Mouse (Mus musculus) common myeloid progenitor, adult 5-6 weeks (primary cell): Measurements from ENCODE around the gene Ctrb1. TPM values are rescaled to one million over a fixed set of nuclear protein-coding genes. Genes with fewer than 3 reads are reported as not detected.

Source experiments
- ATAC-seq: replicated peaks from 2 replicates; pipeline ENCODE4 v1.8.0; 2016; ENCODE audit warnings: low read depth, mild to moderate bottlenecking, moderate TSS enrichment, inconsistent platforms; ENCODE audit not compliant: poor library complexity, severe bottlenecking
- total RNA-seq: library from RNA; stranded (forward); fragments of 200-1000, 187-1606 nt; gene quantifications from 2 replicates; pipeline ENCODE4 v1.2.3, GENCODE M21; 2017

The Ctrb1 gene
- total RNA-seq, 1 experiment from 2014 or later = not detected

DNA sequence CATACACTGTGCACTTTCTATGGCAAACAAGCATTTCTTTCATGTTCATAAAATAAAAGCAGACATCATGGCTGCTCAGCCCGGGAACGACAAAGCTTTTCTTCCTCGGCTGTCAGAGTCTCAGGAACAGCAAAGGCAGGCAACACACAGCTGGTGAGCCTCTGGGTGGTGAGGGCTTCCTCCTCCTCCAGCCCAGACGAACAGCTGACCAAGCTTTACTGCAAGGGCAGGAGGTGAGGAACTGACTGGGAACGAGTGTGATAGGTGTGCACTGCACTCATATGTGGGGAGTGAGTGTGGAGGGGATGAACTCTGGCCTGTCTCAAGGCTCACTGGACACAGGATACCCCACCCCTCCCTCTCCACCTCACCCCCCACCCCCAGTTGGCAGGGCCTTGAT is 28.1 kb upstream of the Ctrb1 start:
- no peak for ATAC-seq

- ATAC-seq = no peak
Measured at GRCm38 (mm10) chr8:111717866-111718265, 27.1 kb upstream of the Ctrb1 start.

DNA sequence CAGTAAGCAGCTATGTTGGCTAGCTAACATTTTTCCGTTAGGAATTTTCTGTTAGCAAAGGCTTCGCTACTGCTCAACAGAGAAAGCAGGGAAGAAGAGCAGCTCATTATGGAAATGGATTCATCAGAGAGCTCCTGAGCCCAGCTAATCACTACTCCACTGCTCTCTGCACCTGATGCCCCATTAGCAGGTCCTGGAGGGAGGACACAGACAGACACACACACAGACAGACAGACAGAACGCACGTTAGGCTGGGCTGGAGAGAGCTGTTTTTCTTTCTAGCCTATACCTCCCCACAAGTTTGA is 26.6 kb upstream of the Ctrb1 start:
- no peak for ATAC-seq

DNA sequence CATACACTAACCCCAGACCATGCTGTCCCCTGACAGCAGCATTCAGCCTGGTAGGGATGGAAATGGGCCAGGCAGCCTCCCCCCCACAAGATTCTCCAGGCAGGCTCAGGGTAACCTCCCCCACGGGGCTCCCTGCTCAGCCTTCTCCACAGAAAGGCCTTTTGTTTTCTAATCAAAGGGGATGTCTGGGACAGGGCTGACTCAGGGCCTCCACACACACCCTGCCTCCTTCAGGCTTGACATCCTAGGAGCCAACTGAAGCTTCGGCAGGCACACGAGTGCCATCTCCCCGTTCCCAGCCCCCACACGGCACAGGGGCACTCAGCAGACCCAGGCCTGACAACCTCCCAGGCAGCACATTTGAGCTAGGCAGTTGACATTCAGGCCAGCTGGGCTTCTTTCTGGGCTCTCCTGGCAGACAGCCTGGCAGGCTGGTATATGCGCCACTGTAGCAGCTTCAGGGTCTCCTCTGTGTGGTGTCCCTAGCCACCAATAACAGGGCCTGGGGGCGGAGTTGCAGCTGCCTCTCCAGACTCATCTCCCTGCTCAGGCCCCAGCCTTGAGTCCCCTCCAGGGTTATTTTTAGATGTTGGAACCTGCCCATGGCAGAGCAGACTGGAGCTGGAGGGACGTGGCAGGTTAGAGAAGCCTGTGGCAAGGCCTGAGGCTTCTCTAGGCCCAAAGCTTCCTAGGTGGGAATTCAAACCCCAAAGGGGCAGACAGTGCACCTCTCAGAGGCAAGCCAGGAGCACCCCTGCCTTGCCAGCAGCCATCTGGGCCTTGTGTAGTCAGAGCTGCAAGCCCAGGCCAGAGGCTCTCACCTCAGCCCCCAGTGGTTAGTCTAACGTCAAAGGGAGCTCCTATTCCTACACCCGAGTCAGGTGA is 26.0 kb upstream of the Ctrb1 start:
- no peak for ATAC-seq

DNA sequence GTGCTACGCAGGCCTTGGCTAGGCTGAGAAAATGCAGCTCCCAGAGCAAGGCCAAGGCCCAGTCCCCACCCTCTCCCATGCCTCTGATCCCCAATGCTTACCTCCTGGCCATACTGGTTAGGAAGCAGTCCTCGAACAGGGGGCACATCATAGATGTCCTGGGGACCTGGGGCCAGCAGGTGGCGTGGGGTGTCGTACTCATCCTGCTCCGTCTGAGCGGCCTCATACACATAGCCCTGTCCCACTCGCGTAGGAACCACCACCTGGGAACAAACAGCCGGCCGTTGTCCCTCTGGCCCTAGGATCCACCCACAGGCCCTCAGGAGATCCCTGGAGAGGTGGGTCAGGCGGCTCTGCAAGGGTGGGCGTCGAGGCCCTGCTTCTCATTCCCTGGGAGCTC is 24.7 kb upstream of the Ctrb1 start:
- no peak for ATAC-seq

GRCm38 (mm10) chr8:111714295-111714694 is 23.5 kb upstream of the Ctrb1 start:
- ATAC-seq = no peak

- ATAC-seq = no peak
Measured at GRCm38 (mm10) chr8:111713817-111714216, 23.0 kb upstream of the Ctrb1 start.

GRCm38 (mm10) chr8:111713291-111713690 is 22.5 kb upstream of the Ctrb1 start:
- ATAC-seq = no peak

- peak; percentile 62; the same call in 1 of the 2 replicates for ATAC-seq
Measured at GRCm38 (mm10) chr8:111712588-111712987, 21.8 kb upstream of the Ctrb1 start.

- no peak for ATAC-seq
Measured at GRCm38 (mm10) chr8:111712135-111712534, 21.3 kb upstream of the Ctrb1 start.

GRCm38 (mm10) chr8:111710777-111711485 is 20.1 kb upstream of the Ctrb1 start:
- ATAC-seq = no peak

DNA sequence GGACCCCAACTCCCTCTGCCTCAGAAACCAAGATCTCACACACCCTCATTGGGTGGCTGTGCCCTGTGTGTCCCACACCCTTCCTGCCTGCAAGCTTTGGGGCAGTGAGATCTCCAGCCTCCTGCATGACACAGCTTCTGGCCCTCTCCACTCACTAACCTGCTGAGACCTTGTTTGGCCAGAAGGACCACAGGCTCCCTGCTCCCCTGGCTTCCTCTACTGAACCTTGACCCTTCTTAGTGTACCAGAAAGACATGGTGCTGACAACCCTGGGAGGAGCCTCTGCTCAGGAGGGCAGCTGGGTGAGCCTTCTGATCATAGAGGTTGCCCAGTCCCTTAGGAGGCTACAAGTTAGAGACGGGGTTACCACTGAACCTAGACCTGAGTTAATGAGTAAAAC is 18.4 kb upstream of the Ctrb1 start:
- ATAC-seq = no peak

- ATAC-seq = no peak
Measured at GRCm38 (mm10) chr8:111708265-111708664, 17.5 kb upstream of the Ctrb1 start.

GRCm38 (mm10) chr8:111705699-111706098 is 14.9 kb upstream of the Ctrb1 start:
- no peak for ATAC-seq

DNA sequence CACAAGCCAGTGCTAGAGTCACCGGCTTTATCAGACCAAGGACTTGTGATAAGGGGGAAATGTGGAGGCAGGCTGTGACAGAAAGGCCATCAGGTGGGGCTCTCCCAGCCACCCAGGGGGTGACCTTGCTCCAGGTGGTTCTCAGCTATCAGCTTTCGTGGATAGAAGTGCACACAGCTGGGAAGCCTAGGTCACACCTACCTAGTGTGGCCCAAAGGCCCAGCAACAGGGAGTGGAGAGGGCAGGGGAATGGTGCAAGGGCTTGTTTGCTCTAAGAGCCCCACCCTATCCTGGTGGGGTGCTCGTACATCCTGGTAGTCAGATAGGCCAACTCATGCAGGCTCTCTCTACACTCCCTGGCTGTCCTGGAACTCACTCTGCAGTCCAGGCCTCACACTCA is 14.4 kb upstream of the Ctrb1 start:
- ATAC-seq = no peak

DNA sequence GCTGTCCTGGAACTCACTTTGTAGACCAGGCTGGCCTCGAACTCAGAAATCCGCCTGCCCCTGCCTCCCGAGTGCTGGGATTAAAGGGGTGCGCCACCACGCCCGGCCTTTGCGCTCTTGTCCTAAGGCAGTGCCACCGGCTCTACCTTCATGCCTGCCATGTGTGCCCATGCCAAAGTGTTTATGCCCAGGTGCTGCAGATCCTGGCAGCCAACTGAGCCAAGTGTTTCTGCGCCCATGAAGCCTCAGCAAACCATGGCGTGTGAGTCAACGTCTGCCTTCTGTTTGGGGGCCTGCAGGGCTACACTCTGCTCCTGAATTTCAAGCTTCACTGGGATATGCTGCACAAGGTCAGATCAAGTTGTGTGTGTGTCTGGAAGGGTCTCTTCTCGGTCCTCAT is 13.8 kb upstream of the Ctrb1 start:
- no peak for ATAC-seq

DNA sequence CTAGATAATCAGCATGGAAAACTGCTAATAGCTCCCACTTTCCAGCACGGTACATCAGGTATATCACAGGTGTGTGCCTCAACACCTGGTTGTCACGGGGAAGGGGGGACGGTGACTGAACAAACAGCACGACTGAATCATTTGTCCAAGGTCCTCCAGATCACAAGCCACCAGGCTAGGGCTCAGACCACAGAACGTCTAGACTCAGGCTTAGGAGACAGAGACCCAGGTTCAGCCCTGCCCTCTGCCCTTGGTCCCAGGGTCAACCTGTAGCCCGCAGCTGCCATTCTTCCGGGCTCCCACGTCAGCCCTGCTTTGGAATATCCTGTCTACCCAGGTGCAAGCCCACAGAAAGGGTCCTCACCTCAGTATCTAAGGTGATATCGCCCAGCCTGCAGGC is 10.6 kb upstream of the Ctrb1 start:
- no peak for ATAC-seq

GRCm38 (mm10) chr8:111700740-111701139 is 9.9 kb upstream of the Ctrb1 start:
- no peak for ATAC-seq

GRCm38 (mm10) chr8:111700201-111700600 is 9.4 kb upstream of the Ctrb1 start:
- ATAC-seq = no peak

DNA sequence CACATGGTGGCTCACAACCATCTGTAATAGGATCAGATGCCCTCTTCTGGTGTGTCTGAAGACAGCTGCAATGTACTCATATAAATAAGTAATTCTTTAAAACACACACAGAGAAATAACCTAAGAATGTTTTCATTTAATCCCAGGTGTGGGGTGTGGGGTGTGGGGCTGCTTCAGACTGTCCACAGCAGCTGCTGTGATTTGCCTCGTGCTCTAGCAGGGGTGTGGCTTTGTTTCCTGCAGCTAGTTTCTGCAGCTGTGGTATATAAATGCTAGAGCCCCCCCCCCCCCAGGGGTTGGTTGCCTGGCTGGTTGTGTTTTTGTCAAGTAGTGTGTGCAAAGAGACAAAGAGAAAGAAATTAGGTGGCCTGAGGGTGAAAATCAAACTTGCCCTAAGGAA is 8.2 kb upstream of the Ctrb1 start:
- no peak for ATAC-seq

GRCm38 (mm10) chr8:111697655-111698054 is 6.8 kb upstream of the Ctrb1 start:
- no peak for ATAC-seq

DNA sequence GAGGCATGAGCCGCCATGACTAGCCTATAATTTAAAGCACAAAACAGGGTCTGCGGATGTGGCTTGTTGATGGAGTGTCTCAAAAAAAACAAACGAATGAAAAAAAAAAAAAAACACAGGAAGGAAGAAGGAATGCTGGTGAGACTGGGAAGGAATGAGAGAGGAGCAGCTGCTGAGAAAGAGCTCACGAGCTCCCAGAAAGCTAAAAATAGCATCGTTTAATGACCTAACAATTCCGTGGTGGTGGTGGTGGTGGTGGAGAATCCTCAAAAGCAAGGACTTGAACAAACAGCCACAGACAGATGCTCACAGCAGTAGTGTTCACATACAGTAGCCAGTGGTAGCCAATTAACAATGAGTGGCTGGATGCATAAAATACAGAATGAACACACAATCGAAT is 4.6 kb upstream of the Ctrb1 start:
- ATAC-seq = no peak
